ENCODE assay signal across 8 mouse cellular contexts in the genomic region with DNA sequence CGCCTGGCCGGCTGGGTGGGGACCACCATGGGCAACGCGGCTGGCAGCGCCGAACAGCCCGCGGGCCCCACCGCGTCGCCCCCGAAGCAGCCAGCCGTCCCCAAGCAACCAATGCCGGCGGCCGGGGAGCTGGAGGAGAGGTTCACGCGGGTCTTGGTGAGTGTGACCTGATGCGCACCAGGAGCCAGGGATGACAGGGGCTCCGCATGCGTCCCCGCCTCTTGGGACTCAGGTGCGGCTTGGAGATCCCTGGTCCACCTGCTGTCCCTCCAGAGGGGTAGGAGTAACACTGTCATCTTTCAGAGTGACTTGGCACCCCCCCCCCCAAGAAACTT. TPM values are rescaled to one million over a fixed set of nuclear protein-coding genes. Genes with fewer than 3 reads are reported as not detected.
A peak's percentile ranks its signal among the peaks of the same experiment; 100 is the strongest.
DNase-seq lines count a peak whose midpoint lies in the region; ATAC-seq and TF ChIP-seq lines count a peak whose summit lies in the region.

No protein-coding gene starts in this region.

- TF ChIP-seq CTCF in testis, adult 2 months (IDR thresholded peaks at IDR 0.05; ENCODE audit: control insufficient read depth, insufficient read depth, insufficient replicate concordance, low read depth, low read length) = no peak

- peak overlapping the region; percentile 32 for H3K4me3 ChIP-seq in testis, adult 2 months (ENCODE audit: control insufficient read depth, low read depth, low read length)
- peak overlapping the region; percentile 59 for H3K4me3 ChIP-seq in liver, embryonic 11.5 days (ENCODE audit: low read depth, low read length)

- no peak for TF ChIP-seq POLR2A in testis, adult 2 months (IDR thresholded peaks at IDR 0.05; ENCODE audit: control insufficient read depth, low read depth, low read length)

- no peaks in the 10 kb centered on the region for H3K27me3 ChIP-seq in testis, adult 2 months (ENCODE audit: control insufficient read depth, insufficient read depth, low read length)
- H3K27me3 ChIP-seq in liver, embryonic 11.5 days (replicated peaks; ENCODE audit: control insufficient read depth, insufficient read depth, low read length) = peaks cover 46% of the 10 kb centered on the region

- no peak for ATAC-seq in CD4-positive, CD25-positive, alpha-beta regulatory T cell, adult 4 months
- no peak for ATAC-seq in liver, embryonic 11.5 days (replicated peaks; ENCODE audit: low FRiP score)

- H3K4me2 ChIP-seq in liver, embryonic 11.5 days = peak overlapping the region; percentile 79

- no peak overlapping the region for H3K27ac ChIP-seq in testis, adult 2 months (ENCODE audit: control insufficient read depth, insufficient read depth, low read depth, low read length)
- H3K27ac ChIP-seq in liver, embryonic 11.5 days (ENCODE audit: low read depth, low read length) = no peak overlapping the region

- DNase-seq in CD4-positive, CD25-positive, alpha-beta regulatory T cell, adult 2 months (ENCODE audit: low read depth, low spot score) = peak; percentile 47
- no peak for DNase-seq in testis, postnatal 14 days (ENCODE audit: low spot score)
- no peak for DNase-seq in liver, embryonic 11.5 days (ENCODE audit: low spot score)
- peak; percentile 49 for DNase-seq in yolk sac, embryonic 10.5 days (ENCODE audit: low spot score)
- DNase-seq in urinary bladder, adult 2 months (ENCODE audit: low spot score) = no peak
- DNase-seq in frontal cortex, adult 2 months (ENCODE audit: extremely low spot score in 1 of 2, low spot score in 1 of 2) = no peak

- 5% methylated on average over 23 of the region's 23 CpGs for WGBS in liver, embryonic 11.5 days

- no peaks in the 10 kb centered on the region for H3K36me3 ChIP-seq in testis, adult 2 months (ENCODE audit: control insufficient read depth, insufficient read depth, low read length)
- H3K36me3 ChIP-seq in liver, embryonic 11.5 days (ENCODE audit: control insufficient read depth, insufficient read depth, low read length) = no peaks in the 10 kb centered on the region

- no peaks in the 10 kb centered on the region; the same call in 1 of the 2 replicates for H3K9me3 ChIP-seq in liver, embryonic 11.5 days (ENCODE audit: control insufficient read depth, low read length)

- peaks cover 5% of the 10 kb centered on the region; the same call in 1 of the 2 replicates for H3K4me1 ChIP-seq in testis, adult 2 months (ENCODE audit: control insufficient read depth, insufficient read depth, low read length)
- peaks cover 20% of the 10 kb centered on the region for H3K4me1 ChIP-seq in liver, embryonic 11.5 days (replicated peaks; ENCODE audit: control insufficient read depth, insufficient read depth, low read length)

- peak overlapping the region; percentile 49 for H3K9ac ChIP-seq in liver, embryonic 11.5 days (ENCODE audit: low read depth, low read length)

RNA-seq across cellular contexts. Expression of a gene that starts 0.3 kb away (rescaled TPM):
- 10 to 100 TPM; 54.2 to 69.6 TPM for polyA plus RNA-seq in CD4-positive, CD25-positive, alpha-beta regulatory T cell, adult 4 months (2017; shearing (Covaris generic))
- polyA plus RNA-seq in testis, adult 2 months (2012; rRNA removed) = 18.4 and 21.6 TPM in 2 replicates
- 6.3 and 6.9 TPM in 2 replicates for polyA plus RNA-seq in liver, embryonic 11.5 days (2014; fragmentation: Nextera tagmentation; extraction: Ambion mirVana)
- 6.4 and 6.6 TPM in 2 replicates for polyA plus RNA-seq in urinary bladder, adult 2 months (2012; rRNA removed)
- polyA plus RNA-seq in frontal cortex, adult 2 months (2012; rRNA removed) = 76.2 and 85.2 TPM in 2 replicates

RNA-seq across cellular contexts. Expression of a gene that starts 37.1 kb away (rescaled TPM):
- polyA plus RNA-seq in CD4-positive, CD25-positive, alpha-beta regulatory T cell, adult 4 months (2017; shearing (Covaris generic)) = not detected
- polyA plus RNA-seq in testis, adult 2 months (2012; rRNA removed) = 451 and 466 TPM in 2 replicates
- 0.15 TPM in 1 of 2 replicates, not detected in the other for polyA plus RNA-seq in liver, embryonic 11.5 days (2014; fragmentation: Nextera tagmentation; extraction: Ambion mirVana)
- 1.3 and 3.3 TPM in 2 replicates for polyA plus RNA-seq in urinary bladder, adult 2 months (2012; rRNA removed)
- 5.3 and 6.0 TPM in 2 replicates for polyA plus RNA-seq in frontal cortex, adult 2 months (2012; rRNA removed)

RNA-seq across cellular contexts. Expression of a gene that starts 39.0 kb away (rescaled TPM):
- 1 to 10 TPM; 2.3 to 4.5 TPM for polyA plus RNA-seq in CD4-positive, CD25-positive, alpha-beta regulatory T cell, adult 4 months (2017; shearing (Covaris generic))
- polyA plus RNA-seq in testis, adult 2 months (2012; rRNA removed) = 38.8 and 53.8 TPM in 2 replicates
- 11.9 and 13.8 TPM in 2 replicates for polyA plus RNA-seq in liver, embryonic 11.5 days (2014; fragmentation: Nextera tagmentation; extraction: Ambion mirVana)
- polyA plus RNA-seq in urinary bladder, adult 2 months (2012; rRNA removed) = 4.1 and 4.5 TPM in 2 replicates
- 11.5 and 14.1 TPM in 2 replicates for polyA plus RNA-seq in frontal cortex, adult 2 months (2012; rRNA removed)

RNA-seq across cellular contexts. Expression of a gene that starts 47.0 kb away (rescaled TPM):
- polyA plus RNA-seq in CD4-positive, CD25-positive, alpha-beta regulatory T cell, adult 4 months (2017; shearing (Covaris generic)) = not detected
- 142 and 168 TPM in 2 replicates for polyA plus RNA-seq in testis, adult 2 months (2012; rRNA removed)
- polyA plus RNA-seq in liver, embryonic 11.5 days (2014; fragmentation: Nextera tagmentation; extraction: Ambion mirVana) = not detected in 2 replicates
- polyA plus RNA-seq in urinary bladder, adult 2 months (2012; rRNA removed) = not detected in 2 replicates
- polyA plus RNA-seq in frontal cortex, adult 2 months (2012; rRNA removed) = 1.4 and 1.5 TPM in 2 replicates

RNA-seq across cellular contexts. Expression of a gene that starts 55.2 kb away (rescaled TPM):
- 1 to 10 TPM; 2.6 to 4.3 TPM for polyA plus RNA-seq in CD4-positive, CD25-positive, alpha-beta regulatory T cell, adult 4 months (2017; shearing (Covaris generic))
- polyA plus RNA-seq in testis, adult 2 months (2012; rRNA removed) = 5.8 and 6.1 TPM in 2 replicates
- 4.6 and 6.1 TPM in 2 replicates for polyA plus RNA-seq in liver, embryonic 11.5 days (2014; fragmentation: Nextera tagmentation; extraction: Ambion mirVana)
- polyA plus RNA-seq in urinary bladder, adult 2 months (2012; rRNA removed) = 28.4 and 29.3 TPM in 2 replicates
- polyA plus RNA-seq in frontal cortex, adult 2 months (2012; rRNA removed) = 25.6 and 25.8 TPM in 2 replicates

Comparison
In these comparisons a context has a peak if more than half of its experiments do, and no peak if none do; other contexts are left out.
1. DNase-seq: peak in CD4-positive, CD25-positive, alpha-beta regulatory T cell, adult 2 months (single experiment) and yolk sac, embryonic 10.5 days (single experiment); none in testis, postnatal 14 days (single experiment), liver, embryonic 11.5 days (single experiment), urinary bladder, adult 2 months (single experiment) and frontal cortex, adult 2 months (0 of 2).
2. RNA of a gene that starts 37.1 kb away (polyA plus RNA-seq): 451 to 466 TPM in testis, adult 2 months; 5.3 to 6.0 TPM in frontal cortex, adult 2 months, 1.3 to 3.3 TPM in urinary bladder, adult 2 months, 0.15 TPM in liver, embryonic 11.5 days and not detected in CD4-positive, CD25-positive, alpha-beta regulatory T cell, adult 4 months; every median in the first group is over 10 times any median in the second.